Mouse (Mus musculus): Measurements from ENCODE around the gene Foxi3.

Foxi3 gene

DNA sequence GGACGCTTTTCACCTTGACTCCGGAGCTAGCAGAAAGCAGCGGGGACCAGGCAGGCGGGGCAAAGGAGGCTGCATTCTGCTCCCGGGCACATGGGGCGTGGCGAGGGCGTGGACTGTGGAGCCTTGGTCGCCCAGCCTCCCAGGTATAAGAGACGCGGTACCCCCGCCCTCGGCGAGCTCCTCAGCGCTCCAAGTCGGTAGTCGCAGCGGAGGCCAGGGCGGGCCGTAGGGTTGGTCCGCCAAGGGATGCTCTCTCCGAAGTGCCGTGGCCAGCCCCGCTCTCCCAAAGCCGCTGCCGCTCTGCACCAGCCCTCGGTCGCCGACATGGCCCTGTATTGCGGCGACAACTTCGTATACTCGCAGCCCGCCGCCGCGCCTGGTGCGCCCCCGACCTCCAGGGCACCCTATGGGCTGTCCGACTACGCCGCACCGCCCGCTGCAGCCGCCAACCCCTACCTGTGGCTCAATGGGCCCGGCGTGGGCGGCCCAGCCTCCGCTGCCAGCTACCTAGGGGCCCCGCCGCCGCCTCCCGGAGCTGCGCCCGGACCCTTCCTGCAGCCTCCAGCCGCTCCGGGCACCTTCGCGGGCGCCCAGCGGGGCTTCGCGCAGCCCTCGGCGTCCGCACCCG is at the start of gene Foxi3:
Gene Foxi3 (plus strand): TSS at position 247 of the 628 bp plus-strand sequence.
- peak; percentile 85 for DNase-seq (ENCODE audit: low spot score)

DNA sequence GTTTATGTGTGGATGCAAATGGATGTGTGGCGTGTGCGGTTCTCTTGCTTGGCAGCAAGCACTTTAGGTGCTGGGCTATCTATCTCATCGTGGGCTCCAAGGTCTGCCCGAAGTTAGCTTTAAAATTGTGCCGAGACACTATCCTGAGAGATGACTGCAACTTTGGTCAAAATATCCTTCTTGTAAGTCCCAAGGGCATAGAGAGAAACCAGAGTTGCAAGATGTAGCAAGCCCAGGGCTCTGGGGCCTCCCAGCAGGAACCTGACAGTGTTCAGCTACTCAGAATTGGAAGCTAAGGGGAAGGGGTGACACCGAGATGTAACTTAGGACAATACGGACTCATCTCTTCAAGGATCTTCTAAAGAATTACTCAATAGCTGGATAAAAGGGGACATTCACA is 46.8 kb upstream of the Foxi3 start:
- no peak for DNase-seq (ENCODE audit: low spot score)

DNA sequence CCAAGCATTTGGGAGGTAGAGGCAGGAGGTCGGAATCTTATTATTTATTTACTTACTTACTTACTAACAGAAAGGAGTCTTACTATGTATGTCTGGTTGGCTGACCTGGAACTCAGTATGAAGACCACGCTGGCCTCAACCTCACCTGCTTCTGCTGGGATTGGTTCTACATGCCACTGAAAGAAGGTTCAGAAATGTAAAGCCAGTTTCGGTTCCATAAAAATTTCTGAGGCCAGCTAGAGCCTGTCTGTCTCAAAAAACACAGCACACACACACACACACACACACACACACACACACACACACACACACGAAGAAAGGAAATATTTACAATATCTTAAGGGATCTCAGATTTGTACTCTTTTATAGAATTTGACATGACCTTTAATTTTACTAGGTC is 46.0 kb upstream of the Foxi3 start:
- no peak for DNase-seq (ENCODE audit: low spot score)

DNA sequence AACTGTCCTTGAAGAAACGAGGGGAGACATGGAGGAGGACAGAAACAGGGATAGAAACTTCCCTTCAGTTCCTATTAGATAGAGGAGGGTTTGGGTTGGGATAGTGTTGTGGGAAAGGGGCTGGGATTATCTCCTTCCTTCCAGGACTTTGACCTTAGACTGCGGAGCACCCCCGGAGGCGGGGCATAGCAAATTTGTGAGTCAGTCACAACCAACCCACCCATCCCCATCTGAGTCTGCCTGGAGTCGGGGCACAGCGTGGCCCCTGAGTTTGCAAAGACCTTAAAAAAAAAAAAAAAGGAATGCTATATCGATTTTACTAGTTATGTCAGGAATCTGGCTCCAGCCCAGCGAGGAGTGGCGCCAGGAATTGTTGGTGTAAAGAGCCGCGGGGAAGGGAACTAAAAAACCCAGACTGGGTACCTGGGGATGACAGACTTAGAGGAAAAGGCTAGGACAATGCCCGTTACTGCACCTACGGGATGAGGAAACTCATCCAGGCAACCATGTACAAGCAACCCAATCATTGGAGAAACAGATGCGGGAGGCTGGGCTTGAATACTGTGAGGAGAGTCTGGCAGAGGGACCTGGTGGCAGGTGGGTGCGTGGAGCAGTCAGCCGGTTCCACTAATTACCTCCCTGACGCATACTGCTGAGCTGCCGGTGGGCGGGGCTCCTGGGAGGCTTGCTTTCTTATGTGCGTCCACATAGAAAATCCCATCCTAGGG is 44.5 kb upstream of the Foxi3 start:
- DNase-seq (ENCODE audit: low spot score), result peak; percentile 29

DNA sequence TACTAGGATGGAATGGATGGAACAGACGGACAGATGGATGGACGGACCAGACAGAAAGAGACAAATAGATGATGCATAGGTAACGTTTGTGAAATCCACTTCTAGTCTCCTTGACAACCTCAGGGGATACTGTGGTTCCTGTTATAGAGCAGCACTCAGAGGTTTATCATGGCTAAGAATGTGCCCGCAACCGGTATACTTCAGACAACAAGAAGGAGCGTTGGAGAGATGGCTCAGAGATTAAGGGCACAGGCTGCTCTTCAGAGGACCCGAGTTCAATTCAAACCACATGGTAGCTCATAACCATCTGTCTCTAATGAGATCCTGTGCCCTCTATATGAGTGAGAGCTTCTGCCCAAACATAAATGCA is 44.0 kb upstream of the Foxi3 start:
- no peak for DNase-seq (ENCODE audit: low spot score)

DNA sequence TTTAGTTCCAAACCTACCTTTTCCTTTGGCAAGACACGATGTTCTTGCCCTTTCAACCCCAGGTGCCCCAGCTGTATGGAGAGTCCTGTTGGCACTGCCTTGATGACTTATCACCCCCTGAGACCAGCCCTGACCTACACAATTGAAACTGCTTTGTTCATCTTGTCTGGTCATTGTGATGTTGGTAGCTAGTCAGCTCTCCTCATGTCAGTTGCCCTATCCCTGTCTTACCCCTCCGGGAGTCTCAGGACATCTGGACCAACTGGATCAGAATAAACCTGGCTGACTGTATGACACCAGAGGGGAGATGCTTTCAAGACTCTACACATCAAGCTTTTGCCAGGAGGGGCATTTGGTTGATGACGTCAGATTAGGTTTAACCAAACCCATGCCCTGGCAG is 37.5 kb upstream of the Foxi3 start, which contains the start of gene Tex37:
Gene Tex37 (minus strand): TSS at position 101 of the 400 bp plus-strand sequence.
- no peak for DNase-seq (ENCODE audit: low spot score)

DNA sequence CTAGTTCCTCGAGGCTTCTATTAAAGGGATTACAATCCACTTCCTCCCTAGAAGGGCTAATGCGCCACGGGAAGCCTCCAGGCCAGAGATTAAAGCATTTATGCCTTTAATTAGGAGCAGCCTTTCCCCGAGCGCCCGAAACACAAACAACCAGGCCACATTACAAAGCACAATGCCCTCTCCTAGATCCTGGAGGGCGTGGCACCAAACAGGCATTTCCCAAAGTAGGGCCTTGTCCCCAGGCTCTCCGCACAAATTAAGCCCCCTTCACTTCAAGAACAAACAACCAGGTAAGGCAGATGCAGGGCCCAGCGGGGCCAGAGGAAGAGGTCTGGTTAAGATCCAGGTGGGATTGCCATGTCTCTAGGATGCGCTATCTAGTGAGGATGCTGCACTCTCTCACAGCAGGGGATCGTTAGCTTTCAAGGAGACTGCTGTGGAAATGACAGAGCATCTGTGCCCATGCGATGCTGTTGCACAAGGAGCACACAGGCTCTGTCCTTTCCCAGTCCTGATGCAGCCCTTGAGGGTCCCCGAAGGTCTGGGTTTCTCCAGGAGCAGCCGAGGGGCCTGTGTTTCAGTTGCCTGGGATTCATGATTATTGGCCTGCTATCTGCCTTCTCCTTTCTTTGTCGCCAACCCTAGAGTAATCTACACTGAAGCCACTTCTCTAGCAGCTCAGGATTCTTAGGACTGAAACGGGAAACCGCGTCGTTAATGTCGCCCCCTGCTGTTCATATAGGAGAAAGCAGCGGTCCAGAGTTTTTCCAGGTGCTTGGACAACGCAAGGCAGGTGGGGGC is 34.9 kb upstream of the Foxi3 start:
- DNase-seq (ENCODE audit: low spot score), result peak; percentile 85

DNA sequence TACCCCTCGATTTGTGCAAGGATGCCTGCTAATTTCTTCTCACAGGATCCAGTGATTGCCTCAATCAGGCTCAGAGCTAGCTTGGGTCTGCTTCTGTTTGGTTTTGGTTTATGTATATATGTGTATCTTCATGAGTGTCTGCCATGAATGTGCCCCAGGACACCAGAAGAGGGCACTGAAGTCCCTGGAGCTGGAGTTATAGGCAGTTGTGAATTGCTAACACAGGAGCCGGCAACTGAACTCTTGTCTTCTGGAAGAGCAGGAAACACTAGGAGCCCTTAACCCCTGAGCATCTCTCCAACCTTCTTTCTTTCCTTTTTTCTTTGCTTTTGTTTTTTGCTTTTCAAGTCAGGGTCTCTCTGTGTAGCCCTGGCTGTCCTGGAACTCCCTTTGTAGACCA is 24.5 kb upstream of the Foxi3 start:
- no peak for DNase-seq (ENCODE audit: low spot score)

DNA sequence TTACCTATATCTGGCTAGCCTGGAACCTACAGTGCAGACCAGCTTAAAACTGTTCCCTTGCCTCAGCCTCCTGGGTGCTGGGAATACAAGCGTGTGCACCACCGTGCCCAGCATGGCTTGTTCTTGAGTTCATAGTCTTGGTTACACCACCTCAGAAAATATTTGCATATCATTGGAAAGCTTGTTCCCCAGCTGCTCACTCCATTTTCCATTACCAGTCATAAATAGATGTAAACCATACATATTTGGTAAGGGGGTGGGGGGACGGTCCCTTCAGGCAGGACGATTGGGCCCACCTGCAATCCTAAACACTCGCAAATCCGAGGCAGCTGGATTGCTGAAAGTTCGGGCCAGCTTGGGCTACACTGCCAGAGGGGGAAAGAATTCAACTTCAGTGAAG is 3.1 kb upstream of the Foxi3 start:
- no peak for DNase-seq (ENCODE audit: low spot score)

DNA sequence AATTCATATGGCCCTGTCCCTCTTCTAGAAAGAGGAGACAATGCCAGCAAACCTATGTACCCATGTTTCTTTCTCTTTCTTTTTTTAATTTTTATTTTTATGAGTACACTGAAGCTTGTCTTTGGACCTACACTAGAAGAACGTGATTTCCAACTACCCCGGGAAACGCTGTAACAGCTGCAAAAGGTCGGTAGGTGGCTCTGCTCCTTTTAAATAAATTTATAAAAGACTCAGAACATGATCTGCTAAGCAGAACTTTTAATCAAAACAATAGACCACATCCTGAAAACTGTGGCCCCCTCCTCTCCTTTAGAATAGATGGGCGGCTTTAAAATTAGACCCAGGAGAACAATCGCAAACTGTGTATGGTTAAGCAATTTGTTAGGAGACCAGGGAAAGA is 2.3 kb upstream of the Foxi3 start:
- DNase-seq (ENCODE audit: low spot score), result peak; percentile 75

DNA sequence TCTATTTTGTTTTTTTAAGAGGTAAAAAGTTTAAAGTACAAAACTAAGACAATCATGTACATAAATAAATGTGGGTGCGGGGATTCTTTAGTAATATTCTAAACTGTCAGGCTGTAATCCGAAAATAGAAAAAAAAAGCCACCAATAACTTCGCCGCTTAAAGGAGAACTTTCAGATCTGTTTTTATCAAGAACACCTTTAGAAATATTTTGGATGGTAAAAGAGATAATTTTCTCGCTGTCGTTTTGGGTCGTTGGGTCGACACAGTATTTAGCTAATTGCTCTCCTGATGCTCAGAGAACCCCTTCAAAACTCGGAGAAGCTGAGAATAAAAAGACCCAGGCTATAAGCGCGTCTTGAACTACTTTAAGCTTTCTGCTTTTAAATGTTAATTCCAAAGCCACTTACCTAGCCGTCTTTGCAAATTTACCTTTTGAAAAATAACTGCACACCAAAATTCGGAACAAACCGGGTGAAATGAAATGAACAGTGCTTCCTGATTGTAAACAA is 985 bp upstream of the Foxi3 start:
- DNase-seq (ENCODE audit: low spot score), result peak; percentile 46

DNA sequence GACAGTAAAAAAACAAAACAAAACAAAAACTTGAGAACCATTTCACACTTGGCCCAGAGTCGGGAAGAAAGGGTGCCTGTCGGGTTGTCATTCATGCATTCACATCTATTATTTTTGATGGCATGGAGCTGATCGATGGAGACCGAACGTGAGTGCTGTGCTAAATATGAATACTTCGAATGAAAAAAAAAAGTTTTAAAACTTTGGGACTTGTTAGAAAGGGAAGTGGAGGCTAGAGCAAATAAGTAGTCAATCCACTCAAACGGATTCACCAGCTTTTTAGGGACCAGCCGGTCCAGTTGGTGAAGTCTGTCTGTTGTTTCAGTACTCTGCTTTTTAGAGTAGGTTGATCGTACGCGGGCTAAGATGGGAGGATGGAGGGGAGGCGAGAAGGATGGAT is 490 bp upstream of the Foxi3 start:
- peak; percentile 47 for DNase-seq (ENCODE audit: low spot score)

DNA sequence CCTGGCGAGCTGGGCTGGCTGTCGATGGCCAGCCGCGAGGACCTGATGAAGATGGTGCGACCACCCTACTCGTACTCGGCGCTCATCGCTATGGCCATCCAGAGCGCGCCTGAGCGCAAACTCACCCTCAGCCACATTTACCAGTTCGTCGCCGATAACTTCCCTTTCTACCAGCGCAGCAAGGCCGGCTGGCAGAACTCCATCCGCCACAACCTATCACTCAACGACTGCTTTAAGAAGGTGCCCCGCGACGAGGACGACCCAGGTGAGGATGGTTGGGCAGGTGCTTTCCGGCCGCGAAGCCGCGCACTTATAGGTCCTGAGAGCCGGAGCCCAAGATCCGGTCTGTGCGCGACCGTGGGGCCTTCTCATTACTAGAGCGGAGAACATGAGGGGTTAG is 605 bp downstream of the Foxi3 start:
- peak; percentile 51 for DNase-seq (ENCODE audit: low spot score)

DNA sequence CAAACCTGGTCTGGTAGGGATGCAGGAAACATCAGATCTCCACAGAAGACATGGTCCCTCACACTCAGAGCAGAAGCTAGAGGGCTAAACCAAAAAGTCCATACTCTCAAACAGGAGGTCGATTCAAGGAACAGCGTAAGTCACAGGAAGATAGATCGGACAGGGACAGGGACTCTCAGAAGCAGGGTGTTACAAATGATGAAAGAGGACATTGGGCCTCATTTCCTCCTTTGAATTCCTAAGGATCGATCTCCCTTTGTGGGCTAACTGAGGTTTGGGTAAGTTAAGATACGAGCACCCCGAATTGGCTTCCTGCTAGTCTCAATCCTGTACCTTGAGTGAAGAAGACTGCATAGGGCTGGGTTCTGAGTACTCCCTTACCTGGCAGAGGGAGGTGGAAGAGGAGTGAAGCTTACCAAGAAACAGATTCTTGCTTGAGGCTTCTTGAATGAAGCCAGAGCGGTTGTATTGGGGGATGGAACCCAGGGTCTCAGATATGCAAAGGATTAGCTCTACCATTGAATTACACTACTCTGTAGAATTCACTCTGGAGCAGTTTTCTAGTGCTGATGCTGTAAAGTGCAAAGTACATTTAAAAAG is 1.1 kb downstream of the Foxi3 start:
- DNase-seq (ENCODE audit: low spot score), result peak; percentile 24

DNA sequence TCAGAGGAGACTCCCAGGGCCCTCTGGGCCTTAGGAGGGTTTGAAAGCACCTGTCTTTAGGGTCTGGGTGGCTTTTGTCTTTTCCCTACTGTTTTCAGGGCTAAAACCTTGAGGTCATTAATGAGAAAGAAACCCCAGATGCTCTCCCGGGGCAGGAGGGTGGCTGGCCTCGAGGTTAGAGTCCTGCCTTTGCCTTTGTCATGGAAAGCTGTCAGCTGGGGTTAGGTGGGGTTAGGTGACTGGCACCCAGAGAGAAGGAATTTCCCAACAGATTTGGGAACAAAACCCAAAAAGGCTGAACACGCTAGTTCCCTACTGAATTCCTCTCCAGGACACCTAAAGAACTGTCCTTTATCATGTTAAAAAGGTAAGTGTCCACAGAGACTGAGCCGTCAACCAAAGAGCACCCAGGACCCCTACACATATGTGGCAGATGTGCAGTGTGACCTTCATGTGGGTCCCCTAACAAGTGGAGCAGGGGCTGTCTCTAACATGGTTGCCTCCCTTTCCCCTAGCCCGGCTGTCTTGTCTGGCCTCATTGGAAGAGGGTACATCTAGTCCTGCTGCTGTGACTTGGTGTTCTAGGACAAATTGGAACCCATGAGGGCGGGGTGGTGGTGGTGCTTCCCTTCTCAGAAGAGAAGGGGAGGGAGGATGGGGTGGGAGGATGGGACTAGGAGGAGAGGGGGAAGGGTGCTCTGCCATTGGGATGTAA is 7.9 kb downstream of the Foxi3 start:
- DNase-seq (ENCODE audit: low spot score), result no peak

DNA sequence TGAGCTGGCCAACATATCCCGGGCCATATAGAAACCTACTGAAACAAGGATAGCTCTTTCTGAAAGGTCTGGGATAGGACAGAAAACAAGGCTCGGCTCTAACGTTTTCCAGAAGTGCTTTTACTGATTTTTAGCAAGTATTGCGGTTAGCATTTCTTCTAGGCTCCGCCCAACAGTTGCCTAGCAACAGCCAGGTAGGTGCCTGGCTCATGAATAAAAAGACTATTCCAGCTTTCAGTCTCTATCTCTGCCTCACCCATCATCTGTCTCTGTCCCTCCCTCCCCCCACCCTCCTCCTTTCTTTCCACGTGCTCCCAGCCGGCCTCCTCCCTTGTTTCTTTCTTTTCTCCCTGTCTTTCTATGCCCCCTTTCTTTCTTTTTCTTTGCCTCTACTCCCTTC is 9.4 kb downstream of the Foxi3 start:
- DNase-seq (ENCODE audit: low spot score), result no peak

DNA sequence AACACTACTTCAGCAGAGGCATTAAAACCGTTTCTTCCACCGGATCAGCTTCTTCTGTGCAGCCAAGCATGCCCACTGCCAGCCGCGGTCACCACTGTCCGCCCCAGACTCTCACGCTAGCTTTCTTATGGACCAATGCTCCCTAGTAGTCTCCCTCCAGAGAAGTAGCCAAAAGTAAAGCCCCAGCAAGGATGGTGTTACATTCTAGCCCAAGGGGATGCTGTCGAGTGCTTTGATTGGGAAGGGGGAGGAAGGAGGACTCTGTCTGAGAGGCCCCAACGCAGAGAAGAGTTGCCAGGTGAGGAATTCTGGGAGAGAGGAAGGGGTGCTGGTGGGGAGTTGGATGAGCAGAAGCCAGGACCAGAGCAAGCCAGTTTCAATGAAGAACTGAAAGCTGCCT is 11.1 kb downstream of the Foxi3 start:
- DNase-seq (ENCODE audit: low spot score), result peak; percentile 61

DNA sequence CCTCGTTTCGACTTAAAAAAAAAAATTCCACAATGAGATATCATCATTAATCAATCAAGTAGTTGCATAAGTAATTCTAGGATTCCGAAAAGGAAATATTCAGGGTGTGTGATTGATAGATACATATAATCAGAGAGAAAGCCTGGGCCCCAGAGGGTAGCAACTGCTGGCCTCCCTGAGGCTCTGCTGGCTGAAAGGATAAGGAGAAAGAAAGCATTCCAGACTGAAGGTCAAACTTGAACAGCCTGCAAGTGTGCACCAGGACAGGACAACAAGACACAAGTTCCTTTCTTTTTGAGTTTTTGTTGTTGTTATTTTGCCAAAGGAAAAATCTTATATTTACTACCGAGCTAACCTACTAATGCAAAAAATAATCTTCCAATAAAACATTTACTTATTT is 12.0 kb downstream of the Foxi3 start:
- DNase-seq (ENCODE audit: low spot score), result no peak

DNA sequence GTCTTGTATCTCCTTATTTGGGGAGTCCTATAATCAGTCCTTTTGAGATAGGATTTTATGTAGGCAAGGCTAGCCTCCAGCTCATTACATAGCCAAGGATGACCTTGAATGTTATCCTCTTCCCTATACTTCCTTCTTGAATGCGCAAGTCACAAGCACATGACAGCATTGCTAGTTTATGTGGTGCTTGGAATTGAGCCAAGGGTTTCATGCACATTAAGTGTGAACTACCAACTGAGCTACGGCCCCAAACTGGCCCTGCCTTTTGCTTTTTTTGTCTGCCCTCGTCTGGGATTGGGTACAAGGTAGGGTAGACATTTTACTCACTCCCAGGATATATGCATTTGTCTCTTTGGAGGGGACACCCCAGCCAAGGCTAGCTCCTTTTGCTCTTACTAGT is 16.7 kb downstream of the Foxi3 start:
- DNase-seq (ENCODE audit: low spot score), result no peak

DNA sequence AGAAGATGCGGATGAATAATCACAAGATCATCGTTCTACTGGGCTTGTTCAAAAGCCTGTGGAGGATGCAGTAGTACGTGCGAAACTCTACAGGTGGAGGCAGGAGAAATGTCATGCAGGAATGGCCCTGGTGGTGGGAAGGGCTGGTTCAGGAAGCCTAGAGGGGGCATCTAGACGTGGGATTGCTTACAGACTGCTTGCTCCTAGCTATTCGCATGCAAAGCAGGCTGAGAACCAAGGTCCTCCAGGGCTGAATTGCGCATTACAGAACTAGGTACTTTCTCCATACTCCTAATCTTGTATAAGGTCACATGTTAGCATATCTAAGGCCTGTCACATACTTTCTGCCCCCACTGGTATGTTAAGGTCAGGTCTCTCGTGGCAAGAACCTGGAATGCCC is 24.7 kb downstream of the Foxi3 start:
- no peak for DNase-seq (ENCODE audit: low spot score)

DNA sequence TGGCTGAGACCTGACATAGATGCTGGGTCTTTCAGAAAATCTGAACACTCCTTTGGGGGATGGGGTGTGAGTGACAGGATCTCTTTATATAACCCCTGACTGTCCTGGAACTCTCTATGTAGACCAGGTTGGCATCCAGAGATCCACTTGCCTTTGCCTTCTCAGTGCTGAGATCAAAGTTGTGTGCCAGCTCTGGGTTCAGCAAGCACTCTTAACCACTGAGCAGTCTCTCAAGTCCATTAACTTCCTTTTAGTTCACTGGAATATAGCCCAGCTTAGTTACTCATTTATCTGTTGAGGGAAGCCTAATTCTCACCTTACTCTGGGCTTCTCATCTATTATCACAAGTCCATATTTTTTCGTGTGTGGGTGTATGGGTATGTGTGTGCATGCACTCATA is 26.1 kb downstream of the Foxi3 start:
- no peak for DNase-seq (ENCODE audit: low spot score)

DNA sequence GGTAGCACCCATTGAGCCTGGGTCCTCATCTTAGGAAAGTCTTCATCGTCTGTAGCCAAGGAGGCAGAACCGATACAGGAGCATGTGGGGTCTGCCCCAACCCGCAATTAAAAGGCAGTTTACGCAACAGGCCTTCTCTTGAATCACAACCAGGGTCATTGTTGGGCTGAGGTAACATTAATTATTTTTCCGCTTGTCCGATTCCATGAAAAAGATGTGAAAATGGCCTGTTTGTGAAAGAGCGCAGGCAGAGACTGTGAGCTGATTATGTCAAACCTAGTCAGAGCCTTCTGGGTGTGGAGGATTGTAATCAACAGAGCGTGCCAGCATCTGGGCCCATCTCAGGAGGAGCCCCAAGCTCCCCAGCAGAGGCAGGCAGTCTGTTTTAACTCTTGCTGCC is 30.4 kb downstream of the Foxi3 start:
- peak; percentile 94 for DNase-seq (ENCODE audit: low spot score)

Measured in retina, embryonic 14.5 days (tissue).